Mouse (Mus musculus): ENCODE results near the gene Kdelr1. TPM values are rescaled to one million over a fixed set of nuclear protein-coding genes. Genes with fewer than 3 reads are reported as not detected.

The Kdelr1 gene
- total RNA-seq, 1 experiment from 2014 or later, result 56.0 TPM

- peak; percentile 34 to 36 for ATAC-seq (replicated peaks in 1 of 2; ENCODE audit: insufficient read depth in 1 of 2, low FRiP score in 2 of 2, low TSS enrichment in 1 of 2, low read depth in 1 of 2, poor library complexity in 2 of 2, severe bottlenecking in 2 of 2)
Observed at GRCm38 (mm10) chr7:45923762-45924428, 51.3 kb downstream of the Kdelr1 start, which contains the start of gene Ccdc114. TSS of gene Ccdc114 (plus strand) at chr7:45924072.

GRCm38 (mm10) chr7:45924429-45924816 lies 51.9 kb downstream of the Kdelr1 start:
- ATAC-seq (replicated peaks in 1 of 2; ENCODE audit: insufficient read depth in 1 of 2, low FRiP score in 2 of 2, low TSS enrichment in 1 of 2, low read depth in 1 of 2, poor library complexity in 2 of 2, severe bottlenecking in 2 of 2), result no peak

- ATAC-seq (replicated peaks in 1 of 2; ENCODE audit: insufficient read depth in 1 of 2, low FRiP score in 2 of 2, low TSS enrichment in 1 of 2, low read depth in 1 of 2, poor library complexity in 2 of 2, severe bottlenecking in 2 of 2), result no peak
Observed at GRCm38 (mm10) chr7:45928626-45929295, 56.2 kb downstream of the Kdelr1 start.

- no peak for ATAC-seq (replicated peaks in 1 of 2; ENCODE audit: insufficient read depth in 1 of 2, low FRiP score in 2 of 2, low TSS enrichment in 1 of 2, low read depth in 1 of 2, poor library complexity in 2 of 2, severe bottlenecking in 2 of 2)
Observed at GRCm38 (mm10) chr7:45929688-45930087, 57.1 kb downstream of the Kdelr1 start.

Other genes starting within 250 kb of the Kdelr1 start
- gene Rasip1, start 245.3 kb upstream of the Kdelr1 start, total RNA-seq (2017), result 0.94 TPM in 1 of 2 replicates, not detected in the other
- not detected in 2 replicates for gene Mamstr, start 232.8 kb upstream of the Kdelr1 start, total RNA-seq (2017)
- gene Fut2, start 206.4 kb upstream of the Kdelr1 start, total RNA-seq (2017), result not detected in 2 replicates
- gene Ntn5, start 188.8 kb upstream of the Kdelr1 start, total RNA-seq (2017), result not detected in 2 replicates
- gene Sec1, start 178.4 kb upstream of the Kdelr1 start, total RNA-seq (2017), result not detected in 2 replicates
- 0.30 and 1.1 TPM in 2 replicates for gene Car11, start 172.9 kb upstream of the Kdelr1 start, total RNA-seq (2017)
- 11.5 and 25.3 TPM in 2 replicates for gene Dbp, start 167.7 kb upstream of the Kdelr1 start, total RNA-seq (2017)
- 1,764 and 1,816 TPM in 2 replicates for gene Rpl18, start 157.3 kb upstream of the Kdelr1 start, total RNA-seq (2017)
- 8.2 and 10.9 TPM in 2 replicates for gene Sphk2, start 154.8 kb upstream of the Kdelr1 start, total RNA-seq (2017)
- 0.79 and 1.8 TPM in 2 replicates for gene Fam83e, start 151.6 kb upstream of the Kdelr1 start, total RNA-seq (2017)
- not detected in 2 replicates for gene Spaca4, start 147.0 kb upstream of the Kdelr1 start, total RNA-seq (2017)
- gene Lmtk3, start 89.0 kb upstream of the Kdelr1 start, total RNA-seq (2017), result 0.10 TPM in 1 of 2 replicates, not detected in the other
- gene Sult2b1, start 88.1 kb upstream of the Kdelr1 start, total RNA-seq (2017), result 4.1 TPM in 1 of 2 replicates, not detected in the other
- gene Cyth2, start 58.2 kb upstream of the Kdelr1 start, total RNA-seq (2017), result 46.6 and 82.7 TPM in 2 replicates
- 0.63 TPM in 1 of 2 replicates, not detected in the other for gene Kcnj14, start 48.0 kb upstream of the Kdelr1 start, total RNA-seq (2017)
- 17.1 and 19.3 TPM in 2 replicates for gene Grwd1, start 41.8 kb upstream of the Kdelr1 start, total RNA-seq (2017)
- 0.10 and 0.31 TPM in 2 replicates for gene Grin2d, start 5.6 kb downstream of the Kdelr1 start, total RNA-seq (2017)
- not detected in 2 replicates for gene Syngr4, start 23.9 kb downstream of the Kdelr1 start, total RNA-seq (2017)
- 16.2 and 19.6 TPM in 2 replicates for gene Tmem143, start 24.2 kb downstream of the Kdelr1 start, total RNA-seq (2017)
- gene Emp3, start 48.6 kb downstream of the Kdelr1 start, total RNA-seq (2017), result 193 and 200 TPM in 2 replicates
- gene Ccdc114, start 51.3 kb downstream of the Kdelr1 start, total RNA-seq (2017), result 3.2 and 6.8 TPM in 2 replicates
- not detected in 2 replicates for gene Abcc6, start 157.5 kb downstream of the Kdelr1 start, total RNA-seq (2017)
- gene Nomo1, start 160.9 kb downstream of the Kdelr1 start, total RNA-seq (2017), result 36.7 and 48.5 TPM in 2 replicates
- gene Kcnj11, start 228.0 kb downstream of the Kdelr1 start, total RNA-seq (2017), result not detected in 2 replicates

All from hematopoietic stem cell, adult 5-6 weeks (primary cell).